Mouse (Mus musculus) left cerebral cortex, adult 2 months (tissue): ENCODE measurements around the gene Gm13023. TPM values are rescaled to one million over a fixed set of nuclear protein-coding genes. Genes with fewer than 3 reads are reported as not detected.
"Not testable (repeated sequence)": the region's sequence is repeated elsewhere in the genome, so short reads cannot be mapped to it uniquely, and the experiment has no call there.

Experiments used
- DNase-seq, 2 experiments: peaks; one replicate each; pipeline ENCODE4 v3.0.0; 2021 to 2022; ENCODE audit warnings: low spot score in 2 of 2, mixed read lengths in 1 of 2; ENCODE audit errors: extremely low spot score in 1 of 2
- H3K27ac ChIP-seq: fragments of 200-600 bp; 2 replicates; pipeline ENCODE4 v1.8.1; 2022
- H3K4me3 ChIP-seq: fragments of 200-600 bp; 2 replicates; pipeline ENCODE4 v1.8.1; 2022
- CTCF ChIP-seq: fragments of 200-600 bp; IDR thresholded peaks from 2 replicates; pipeline ENCODE4 v1.8.1; 2022; ENCODE audit warnings: antibody characterized with exemption, mild to moderate bottlenecking, moderate library complexity
- intact Hi-C: fragments of 180-260 bp; cut with DNase I; formaldehyde crosslinking; loops from one replicate; pipeline ENCODE4 v1.15.1; 2025
- long read RNA-seq, 2 experiments: library from polyadenylated mRNA; stranded (forward); transcript quantifications; one replicate each; pipeline ENCODE4 v2.0.0; 2021; ENCODE audit warnings: borderline mapping rate in 2 of 2
- total RNA-seq, 2 experiments: library from RNA; stranded (reverse); gene quantifications; 2 replicates each; pipeline ENCODE4 v1.2.3; 2021

Gm13023 gene
- total RNA-seq = not detected
- long read RNA-seq, experiment 1 = 0 reads
- long read RNA-seq, experiment 2 = 0 reads

- DNase-seq, intact Hi-C loops, H3K4me3 ChIP-seq, H3K27ac ChIP-seq: not testable (repeated sequence)
Measured at GRCm38 (mm10) chr4:143789052-143789451, at the start of gene Gm13023. Gene Gm13023 (plus strand): TSS chr4:143789352.

GRCm38 (mm10) chr4:143815993-143816392 lies 26.8 kb downstream of the Gm13023 start, which contains the start of gene Gm13084:
Gene Gm13084 (minus strand): TSS chr4:143816093.
- Histone ChIP-seq H3K27ac (no peak within 1 kb of the TSS), H3K4me3 (no peak within 1 kb of the TSS)
- DNase-seq = no peak
- no peak for TF ChIP-seq CTCF
- intact Hi-C loops = no loop called here

Other genes with a start within 250 kb of the Gm13023 start
- not detected for gene BC080695, start 237.7 kb upstream of the Gm13023 start, total RNA-seq
- gene Gm13057, start 237.6 kb upstream of the Gm13023 start, total RNA-seq = not detected
- not detected for gene Gm13083, start 174.3 kb upstream of the Gm13023 start, total RNA-seq
- gene Gm13088, start 132.1 kb upstream of the Gm13023 start, total RNA-seq = not detected
- gene Gm13089, start 86.6 kb upstream of the Gm13023 start, total RNA-seq = not detected
- gene Gm13078, start 69.9 kb upstream of the Gm13023 start, total RNA-seq = not detected
- gene Gm13084, start 26.7 kb downstream of the Gm13023 start, total RNA-seq = not detected
- not detected for gene Gm13103, start 57.1 kb downstream of the Gm13023 start, total RNA-seq
- gene Pramef6, start 111.0 kb downstream of the Gm13023 start, total RNA-seq = not detected
- gene Pramef25, start 161.7 kb downstream of the Gm13023 start, total RNA-seq = not detected
- not detected for gene Gm13101, start 177.6 kb downstream of the Gm13023 start, total RNA-seq
- not detected for gene Pramef17, start 205.0 kb downstream of the Gm13023 start, total RNA-seq